Mouse (Mus musculus): ENCODE results near the gene Pknox1. TPM values are rescaled to one million over a fixed set of nuclear protein-coding genes. Genes with fewer than 3 reads are reported as not detected.

The Pknox1 gene
- polyA plus RNA-seq, 1 experiment from 2014 or later = 15.0 TPM

DNA sequence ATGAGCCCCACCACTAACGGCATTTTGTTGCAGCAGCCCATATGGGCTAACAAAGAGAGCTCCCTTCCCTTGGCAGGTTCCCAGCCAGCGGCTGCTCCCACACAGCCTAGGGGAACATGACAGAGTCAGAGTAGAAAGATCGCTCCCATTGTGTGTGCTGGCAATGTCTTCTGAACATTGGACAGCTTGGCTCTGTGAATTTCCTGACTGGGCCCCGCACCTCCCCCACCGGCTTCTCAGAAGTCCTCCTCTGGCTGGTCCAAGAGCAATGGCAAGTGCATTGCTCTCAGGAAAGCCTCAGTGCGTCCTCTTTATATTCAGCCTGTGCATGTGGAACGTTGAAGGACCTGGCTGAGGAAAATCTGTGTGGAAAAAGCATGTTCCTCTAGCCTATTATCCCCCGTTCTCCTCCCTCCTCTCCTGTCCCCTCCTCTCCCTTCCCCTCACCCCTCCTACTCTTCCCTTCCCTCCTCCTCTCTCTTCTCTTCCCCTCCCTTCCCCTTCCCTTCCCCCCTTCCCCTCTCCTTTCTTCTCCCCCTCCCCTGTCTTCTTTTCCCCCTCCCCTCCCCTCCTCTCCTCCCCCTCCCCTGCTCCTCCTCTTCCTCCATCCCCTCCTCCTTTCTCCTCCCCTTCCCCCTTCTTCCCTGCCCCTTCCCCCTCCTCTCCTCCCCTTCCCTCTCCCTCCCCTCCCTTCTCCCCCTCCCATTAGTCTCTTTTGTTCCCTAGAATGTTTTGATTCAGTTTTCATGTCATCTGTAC lies 28.5 kb upstream of the Pknox1 start:
- DNase-seq (ENCODE audit: low spot score) (peak; percentile 70), ATAC-seq (peak; percentile 89)
- Histone ChIP-seq H3K27ac (ENCODE audit: low read length) (peak overlapping the region; percentile 74), H3K4me1 (ENCODE audit: insufficient read depth, low read depth, low read length) (peaks cover 6% of the 10 kb centered on the region; the same call in 1 of the 2 replicates), H3K9ac (replicated peaks; ENCODE audit: low read depth) (no peak overlapping the region), H3K9me3 (ENCODE audit: low read length) (no peaks in the 10 kb centered on the region), H3K4me3 (ENCODE audit: low read depth, low read length) (no peak overlapping the region), H3K36me3 (ENCODE audit: insufficient read depth, low read length) (peaks cover 4% of the 10 kb centered on the region; the same call in 1 of the 2 replicates), H3K27me3 (replicated peaks; ENCODE audit: insufficient read depth, low read length) (no peaks in the 10 kb centered on the region), H3K4me2 (replicated peaks; ENCODE audit: low read depth, low read length) (no peak overlapping the region)
- 21% methylated on average over 8 of the region's 8 CpGs for WGBS
- TF ChIP-seq EP300 (IDR thresholded peaks at IDR 0.05) = no peak
- no peak for TF ChIP-seq CTCF (IDR thresholded peaks at IDR 0.05)

DNA sequence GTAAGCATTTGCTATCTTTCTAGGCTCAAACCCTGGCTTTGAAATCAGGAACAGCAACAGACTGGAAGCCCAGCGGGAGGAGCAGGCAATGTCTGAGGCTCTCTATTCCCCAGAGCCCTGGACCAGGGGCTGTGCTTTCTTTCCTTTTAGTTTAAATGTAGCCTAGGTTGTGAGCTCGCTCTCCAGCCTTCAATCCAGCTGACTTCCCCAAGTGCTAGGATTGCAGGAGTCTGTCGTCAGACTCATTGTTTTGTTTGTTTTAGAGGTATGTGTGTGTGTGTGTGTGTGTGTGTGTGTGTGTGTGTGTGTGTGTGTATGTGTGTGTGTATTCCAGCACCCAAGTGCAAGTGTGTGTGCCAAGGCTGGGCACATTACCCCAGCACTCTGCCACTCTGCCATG lies 24.4 kb upstream of the Pknox1 start:
- Histone ChIP-seq H3K4me1 (ENCODE audit: insufficient read depth, low read depth, low read length) (peaks cover 5% of the 10 kb centered on the region; the same call in 1 of the 2 replicates), H3K36me3 (ENCODE audit: insufficient read depth, low read length) (no peaks in the 10 kb centered on the region), H3K27me3 (replicated peaks; ENCODE audit: insufficient read depth, low read length) (no peaks in the 10 kb centered on the region), H3K9ac (replicated peaks; ENCODE audit: low read depth) (no peak overlapping the region), H3K4me2 (replicated peaks; ENCODE audit: low read depth, low read length) (no peak overlapping the region), H3K27ac (ENCODE audit: low read length) (no peak overlapping the region), H3K9me3 (ENCODE audit: low read length) (no peaks in the 10 kb centered on the region), H3K4me3 (ENCODE audit: low read depth, low read length) (no peak overlapping the region)
- DNase-seq (ENCODE audit: low spot score) = no peak
- 0 out of 2 replicates have a peak, but pooled peaks have one; percentile 11 for ATAC-seq
- WGBS = 43% methylated on average over 3 of the region's 3 CpGs
- no peak for TF ChIP-seq EP300 (IDR thresholded peaks at IDR 0.05)

DNA sequence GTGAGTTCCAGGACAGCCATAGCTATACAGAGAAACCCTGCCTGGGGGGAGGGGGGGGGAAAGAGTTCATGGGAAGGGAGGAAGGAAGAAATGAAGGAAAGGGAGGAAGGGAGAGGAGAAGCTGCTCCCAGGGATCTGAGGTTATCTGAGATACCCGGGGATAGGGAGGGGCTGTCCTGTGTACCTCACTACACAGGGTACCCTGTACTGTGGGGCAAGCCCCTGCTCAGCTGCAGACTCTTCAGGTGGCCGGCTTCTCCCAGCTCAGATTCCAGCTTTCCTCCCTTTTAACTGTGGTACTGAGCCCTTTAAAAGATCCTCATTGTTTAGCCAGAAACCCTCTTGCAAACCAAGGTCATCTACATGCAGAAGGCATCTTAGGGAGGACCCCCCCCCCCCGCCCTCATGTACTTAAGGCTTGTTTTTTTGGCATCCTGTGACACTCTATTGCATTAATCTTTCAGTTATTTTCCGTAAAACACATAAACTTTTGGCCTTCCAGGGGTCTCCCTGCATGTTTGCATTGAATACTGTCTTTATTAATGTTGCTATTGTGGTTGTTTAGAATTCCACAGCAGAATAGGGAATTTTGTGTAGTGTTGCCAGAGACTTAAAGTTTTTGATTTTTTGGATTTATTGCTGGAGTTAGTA lies 23.6 kb upstream of the Pknox1 start:
- H3K4me1 ChIP-seq (ENCODE audit: insufficient read depth, low read depth, low read length) = no peaks in the 10 kb centered on the region; the same call in 1 of the 2 replicates
- DNase-seq (ENCODE audit: low spot score) (no peak), ATAC-seq (no peak)
- TF ChIP-seq EP300 (IDR thresholded peaks at IDR 0.05) (no peak), CTCF (IDR thresholded peaks at IDR 0.05) (no peak)
- no peaks in the 10 kb centered on the region for H3K9me3 ChIP-seq (ENCODE audit: low read length)
- no peak overlapping the region for H3K9ac ChIP-seq (replicated peaks; ENCODE audit: low read depth)
- no peak overlapping the region for H3K4me3 ChIP-seq (ENCODE audit: low read depth, low read length)
- no peak overlapping the region for H3K4me2 ChIP-seq (replicated peaks; ENCODE audit: low read depth, low read length)
- no peaks in the 10 kb centered on the region for H3K27me3 ChIP-seq (replicated peaks; ENCODE audit: insufficient read depth, low read length)
- H3K36me3 ChIP-seq (ENCODE audit: insufficient read depth, low read length) = no peaks in the 10 kb centered on the region
- no peak overlapping the region for H3K27ac ChIP-seq (ENCODE audit: low read length)
- WGBS = 56% methylated on average over 4 of the region's 4 CpGs

DNA sequence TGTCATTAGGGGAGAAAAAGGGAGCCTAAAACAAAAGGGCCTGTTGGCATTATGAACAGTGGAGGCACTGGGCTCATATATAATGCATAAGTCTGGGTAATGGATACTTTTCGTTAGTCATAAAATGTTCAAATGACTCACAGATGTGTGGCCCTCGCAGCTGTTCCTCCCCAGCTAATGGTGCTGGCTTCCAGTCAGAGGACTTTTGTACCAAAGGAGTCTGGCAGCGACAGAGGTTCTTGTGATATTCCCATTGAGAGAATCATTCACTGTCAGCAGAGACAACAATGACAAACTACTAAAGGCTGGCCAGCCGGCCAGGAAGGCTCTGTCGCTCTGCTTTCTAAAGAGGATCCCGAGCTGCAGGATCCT lies 23.1 kb upstream of the Pknox1 start:
- ATAC-seq = peak; percentile 52; the same call in 1 of the 2 replicates
- no peak overlapping the region for H3K4me3 ChIP-seq (ENCODE audit: low read depth, low read length)

DNA sequence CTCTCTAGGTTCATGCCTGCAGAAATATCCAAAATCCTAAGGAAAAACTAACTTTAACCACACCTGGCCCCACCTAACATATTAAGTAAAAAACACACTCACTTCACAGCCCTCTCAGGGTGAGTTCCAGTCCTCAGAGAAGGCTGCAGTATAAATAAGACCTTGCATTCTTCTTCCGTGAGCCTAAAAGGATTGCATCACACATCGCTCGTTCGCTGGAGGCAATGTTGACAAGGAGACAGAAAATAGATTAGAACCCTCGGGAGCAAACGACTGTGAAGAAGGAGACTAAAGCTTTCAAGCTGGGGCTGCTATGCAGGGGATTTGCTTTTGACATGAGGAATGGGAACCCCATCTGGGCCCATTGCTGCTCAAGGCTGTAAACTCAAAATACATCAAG lies 21.0 kb upstream of the Pknox1 start:
- ATAC-seq (peak; percentile 65), DNase-seq (ENCODE audit: low spot score) (peak; percentile 83)
- Histone ChIP-seq H3K4me2 (replicated peaks; ENCODE audit: low read depth, low read length) (no peak overlapping the region), H3K36me3 (ENCODE audit: insufficient read depth, low read length) (no peaks in the 10 kb centered on the region), H3K4me3 (ENCODE audit: low read depth, low read length) (no peak overlapping the region), H3K27ac (ENCODE audit: low read length) (no peak overlapping the region), H3K9ac (replicated peaks; ENCODE audit: low read depth) (no peak overlapping the region), H3K9me3 (ENCODE audit: low read length) (no peaks in the 10 kb centered on the region), H3K4me1 (ENCODE audit: insufficient read depth, low read depth, low read length) (no peaks in the 10 kb centered on the region; the same call in 1 of the 2 replicates), H3K27me3 (replicated peaks; ENCODE audit: insufficient read depth, low read length) (no peaks in the 10 kb centered on the region)
- TF ChIP-seq CTCF (IDR thresholded peaks at IDR 0.05) (no peak), EP300 (IDR thresholded peaks at IDR 0.05) (0 out of 2 replicates have a peak, but pooled peaks have one; percentile 31)
- WGBS = 8% methylated on average over 6 of the region's 6 CpGs

More for the DNA sequence above, 23.1 kb upstream of the Pknox1 start:
- H3K4me2 ChIP-seq (replicated peaks; ENCODE audit: low read depth, low read length) = no peak overlapping the region
- H3K4me1 ChIP-seq (ENCODE audit: insufficient read depth, low read depth, low read length) = no peaks in the 10 kb centered on the region; the same call in 1 of the 2 replicates
- H3K9me3 ChIP-seq (ENCODE audit: low read length) = no peaks in the 10 kb centered on the region
- H3K9ac ChIP-seq (replicated peaks; ENCODE audit: low read depth) = no peak overlapping the region
- TF ChIP-seq EP300 (IDR thresholded peaks at IDR 0.05) (no peak), CTCF (IDR thresholded peaks at IDR 0.05) (no peak)
- 46% methylated on average over 6 of the region's 6 CpGs for WGBS
- H3K27ac ChIP-seq (ENCODE audit: low read length) = no peak overlapping the region
- H3K36me3 ChIP-seq (ENCODE audit: insufficient read depth, low read length) = no peaks in the 10 kb centered on the region
- H3K27me3 ChIP-seq (replicated peaks; ENCODE audit: insufficient read depth, low read length) = no peaks in the 10 kb centered on the region
- peak; percentile 23 for DNase-seq (ENCODE audit: low spot score)

DNA sequence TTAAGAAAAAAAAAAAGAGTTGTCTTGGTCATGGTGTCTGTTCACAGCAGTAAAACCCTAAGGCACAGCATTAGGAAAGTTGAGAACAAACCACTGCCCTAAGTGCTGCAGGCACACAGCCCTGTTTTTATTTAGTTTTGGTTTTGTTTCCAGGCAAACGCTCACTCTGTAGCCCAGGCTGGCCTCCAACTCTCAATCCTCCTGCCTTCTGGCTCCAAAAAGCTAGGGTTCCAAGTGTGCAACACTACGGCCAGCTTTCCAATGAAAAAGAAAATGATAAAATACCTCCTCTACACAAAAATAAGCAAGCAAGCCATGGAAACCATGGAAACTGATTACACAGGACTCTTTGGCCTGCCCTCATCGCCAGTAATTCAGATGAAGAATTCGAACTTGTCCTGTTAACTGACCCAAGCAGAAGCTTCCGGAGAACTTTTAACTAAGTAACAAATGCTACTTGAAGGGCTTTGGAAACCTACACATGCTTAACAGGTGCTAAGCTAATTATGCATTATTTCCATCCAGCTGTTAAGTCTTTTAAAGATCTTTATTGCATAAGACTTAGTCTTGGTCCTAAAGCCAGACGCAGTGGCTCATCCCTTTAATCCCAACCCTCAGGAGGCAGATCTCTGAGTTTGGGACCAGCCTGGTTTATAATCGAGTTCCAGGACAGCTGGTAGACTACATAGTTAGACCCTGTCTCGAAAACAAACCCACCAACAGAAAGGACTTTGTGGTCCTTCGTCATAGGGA lies 17.9 kb upstream of the Pknox1 start:
- Histone ChIP-seq H3K9me3 (ENCODE audit: low read length) (no peaks in the 10 kb centered on the region), H3K9ac (replicated peaks; ENCODE audit: low read depth) (no peak overlapping the region), H3K4me3 (ENCODE audit: low read depth, low read length) (no peak overlapping the region), H3K36me3 (ENCODE audit: insufficient read depth, low read length) (no peaks in the 10 kb centered on the region), H3K4me2 (replicated peaks; ENCODE audit: low read depth, low read length) (no peak overlapping the region), H3K4me1 (ENCODE audit: insufficient read depth, low read depth, low read length) (no peaks in the 10 kb centered on the region; the same call in 1 of the 2 replicates), H3K27ac (ENCODE audit: low read length) (no peak overlapping the region), H3K27me3 (replicated peaks; ENCODE audit: insufficient read depth, low read length) (no peaks in the 10 kb centered on the region)
- TF ChIP-seq CTCF (IDR thresholded peaks at IDR 0.05) = no peak
- TF ChIP-seq EP300 (IDR thresholded peaks at IDR 0.05) = no peak
- no peak for DNase-seq (ENCODE audit: low spot score)
- WGBS = 82% methylated on average over 9 of the region's 9 CpGs
- ATAC-seq = no peak

Data from lung, postnatal 0 days (tissue).